Mouse (Mus musculus): ENCODE data around the gene Slc5a4a.

Slc5a4a gene

DNA sequence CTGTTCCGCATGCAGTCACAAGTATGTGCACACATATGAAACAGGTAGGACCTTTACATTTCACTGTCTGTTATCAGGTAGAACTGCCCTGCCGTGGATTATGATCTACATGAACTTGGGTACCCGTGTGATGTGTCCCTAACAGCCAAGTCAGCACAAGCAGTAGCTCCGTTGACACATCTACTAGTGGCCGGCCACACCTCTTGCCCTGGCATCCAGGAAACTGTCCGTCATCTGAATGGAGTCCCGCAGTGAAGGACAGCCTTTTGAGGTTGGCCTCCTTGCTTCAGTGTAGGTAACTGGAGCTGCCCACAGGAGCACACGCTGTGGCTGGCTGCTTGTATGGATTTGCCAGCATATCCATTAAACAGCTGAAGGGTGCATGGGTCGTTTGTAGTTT is 71.0 kb downstream of the Slc5a4a start:
- no peak for DNase-seq (ENCODE audit: low spot score in 2 of 2)

- no peak for DNase-seq (ENCODE audit: low spot score in 2 of 2)
Observed at GRCm38 (mm10) chr10:76225944-76226343, 78.7 kb downstream of the Slc5a4a start.

GRCm38 (mm10) chr10:76229627-76230026 is 82.4 kb downstream of the Slc5a4a start:
- DNase-seq (ENCODE audit: low spot score in 2 of 2) = no peak

GRCm38 (mm10) chr10:76237341-76238225 is 90.3 kb downstream of the Slc5a4a start, which contains the start of gene Prmt2:
Gene Prmt2, minus strand, starts transcription at chr10:76237865.
- DNase-seq (ENCODE audit: low spot score in 2 of 2) = peak; percentile 90 to 91
